Mouse (Mus musculus) G1E (cell line): ENCODE data around the gene Fam131a.

Experiments
- CTCF ChIP-seq: IDR thresholded peaks from 2 replicates; pipeline ENCODE4 v1.5.1; 2012; ENCODE audit warnings: low read depth, low read length, inconsistent platforms, mixed read lengths
- POLR2AphosphoS5 ChIP-seq: IDR thresholded peaks from 2 replicates; pipeline ENCODE4 v1.6.1; 2012; ENCODE audit warnings: low read depth, low read length, inconsistent platforms; ENCODE audit not compliant: insufficient replicate concordance

DNA sequence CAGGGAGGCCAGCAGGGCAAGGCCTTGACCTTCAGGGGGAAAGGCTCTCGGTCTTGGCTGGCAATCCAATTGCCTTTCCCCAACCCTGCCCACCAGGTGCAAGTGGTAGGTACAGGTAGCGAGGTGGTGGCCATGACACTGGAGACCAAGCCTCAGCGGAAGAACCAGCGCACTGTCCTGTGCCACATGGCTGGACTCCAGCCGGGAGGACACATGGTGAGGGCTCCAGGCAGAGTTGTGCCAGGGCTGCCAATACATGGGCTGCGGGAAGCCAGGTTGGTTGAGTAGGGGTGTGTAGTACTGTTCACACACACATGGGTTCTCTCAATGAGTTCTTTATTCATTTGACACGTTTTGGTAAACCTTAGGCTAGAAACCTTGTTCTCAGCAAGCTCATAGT lies 43.1 kb downstream of the Fam131a start:
- TF ChIP-seq POLR2AphosphoS5: no peak
- TF ChIP-seq CTCF: no peak
